Mouse (Mus musculus) kidney, postnatal 0 days (tissue): ENCODE measurements at regions not wholly inside any gene's neighbourhood (a gene's known extent, or its start where the extent isn't known, plus 50 kb on each side); places are given as distances from the start of the nearest gene placed in this dataset.

Experiments
- ATAC-seq: fragments of 200-750 bp; cut with Nextera tagmentation; replicated peaks from 2 replicates; pipeline ENCODE4 v1.8.0; 2017; ENCODE audit warnings: low read depth, moderate number of reproducible peaks, moderate TSS enrichment, moderate library complexity; ENCODE audit not compliant: low FRiP score
- DNase-seq: peaks from one replicate; pipeline ENCODE4 v3.0.0-alpha.2; 2016; ENCODE audit warnings: low spot score
- H3K27ac ChIP-seq: fragments of 300-500 bp; sonication (generic); 2 replicates; pipeline ENCODE4 v1.5.1; 2014; ENCODE audit warnings: mild to moderate bottlenecking
- H3K27me3 ChIP-seq: fragments of 300-500 bp; sonication (generic); 2 replicates; pipeline ENCODE4 v1.6.1; 2014; ENCODE audit warnings: low read length, mixed read lengths; ENCODE audit not compliant: insufficient read depth
- H3K36me3 ChIP-seq: fragments of 300-500 bp; sonication (generic); 2 replicates; pipeline ENCODE4 v1.6.1; 2014; ENCODE audit warnings: low read length, mixed read lengths; ENCODE audit not compliant: insufficient read depth
- H3K4me1 ChIP-seq: fragments of 300-500 bp; sonication (generic); replicated peaks from 2 replicates; pipeline ENCODE4 v1.6.1; 2014; ENCODE audit warnings: antibody characterized with exemption, low read length, mixed read lengths; ENCODE audit not compliant: insufficient read depth
- H3K4me2 ChIP-seq: fragments of 300-500 bp; sonication (generic); 2 replicates; pipeline ENCODE4 v1.6.1; 2014; ENCODE audit warnings: mild to moderate bottlenecking, low read length, moderate library complexity, mixed read lengths
- H3K4me3 ChIP-seq: fragments of 300-500 bp; sonication (generic); replicated peaks from 2 replicates; pipeline ENCODE4 v1.5.1; 2014; ENCODE audit warnings: low read depth, low read length
- H3K9ac ChIP-seq: fragments of 300-500 bp; sonication (generic); 2 replicates; pipeline ENCODE4 v1.6.1; 2014; ENCODE audit warnings: low read depth, low read length
- H3K9me3 ChIP-seq: fragments of 300-500 bp; sonication (generic); replicated peaks from 2 replicates; pipeline ENCODE4 v1.6.1; 2016; ENCODE audit warnings: low read length, inconsistent platforms, mixed read lengths
- CTCF ChIP-seq: IDR thresholded peaks from 2 replicates; pipeline ENCODE4 v1.5.1; 2016; ENCODE audit warnings: antibody characterized with exemption, low read depth, mild to moderate bottlenecking, moderate library complexity
- WGBS: fragments of 180-500 bp; shearing (Covaris S2); extraction: QIAGEN DNeasy Blood & Tissue Kit; methylation state at CpG from one replicate; pipeline ENCODE4 v1.1.7; 2014; 5-methylcytosine and 5-hydroxymethylcytosine counted together

GRCm38 (mm10) chr17:74954988-74955387 lies 50.4 kb upstream of the Ltbp1 start:
- Histone ChIP-seq H3K9ac (no peak overlapping the region), H3K27ac (no peak overlapping the region), H3K4me1 (no peaks in the 10 kb centered on the region), H3K4me2 (no peak overlapping the region), H3K36me3 (no peaks in the 10 kb centered on the region), H3K9me3 (no peaks in the 10 kb centered on the region), H3K27me3 (no peaks in the 10 kb centered on the region), H3K4me3 (no peak overlapping the region)
- DNase-seq (no peak), ATAC-seq (no peak)
- no peak for TF ChIP-seq CTCF
- WGBS = 92% methylated on average over 2 of the region's 2 CpGs
